Mouse (Mus musculus): Measurements from ENCODE around the gene Vps41. TPM values are rescaled to one million over a fixed set of nuclear protein-coding genes. Genes with fewer than 3 reads are reported as not detected.
A peak's percentile ranks its signal among the peaks of the same experiment; 100 is the strongest.

Vps41 gene
- 121 and 126 TPM in 2 replicates for polyA plus RNA-seq (2015; fragmentation: Nextera tagmentation; extraction: Ambion mirVana)

DNA sequence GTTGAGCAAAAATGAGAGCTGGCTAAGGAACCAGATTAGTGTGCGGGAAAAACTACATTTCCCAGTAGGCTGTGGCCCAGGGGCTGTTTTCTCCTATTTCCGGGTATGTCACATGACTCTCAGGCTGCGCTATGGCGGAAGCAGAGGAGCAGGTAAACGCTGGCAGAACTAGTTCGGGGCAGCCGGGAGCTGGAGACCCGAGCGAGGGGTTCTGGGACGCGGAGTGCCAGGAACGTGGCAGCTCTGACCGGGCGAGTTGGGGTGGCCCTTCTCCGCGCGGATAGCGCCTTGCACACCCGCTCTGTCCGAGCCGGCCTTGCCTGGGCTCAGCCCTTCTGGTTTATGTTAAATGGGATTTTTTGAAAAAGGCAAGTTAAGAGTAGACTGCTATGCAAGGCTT lies at the start of gene Vps41:
Vps41 (plus strand) TSS at position 102 of the 400 bp plus-strand sequence.
- peak within 1 kb of the TSS; percentile 76 for H3K4me3 ChIP-seq
- H3K4me2 ChIP-seq (replicated peaks) = peak within 1 kb of the TSS; percentile 52
- H3K27ac ChIP-seq (replicated peaks) = peak within 1 kb of the TSS; percentile 66
- 1% methylated on average over 21 of the region's 21 CpGs for WGBS
- no peaks in the 10 kb centered on the region for H3K27me3 ChIP-seq
- peaks cover 10% of the 10 kb centered on the region for H3K4me1 ChIP-seq
- no peaks in the 10 kb centered on the region for H3K36me3 ChIP-seq
- peak; percentile 100 for ATAC-seq (replicated peaks)
- H3K9ac ChIP-seq (replicated peaks) = peak within 1 kb of the TSS; percentile 91
- no peaks in the 10 kb centered on the region for H3K9me3 ChIP-seq

DNA sequence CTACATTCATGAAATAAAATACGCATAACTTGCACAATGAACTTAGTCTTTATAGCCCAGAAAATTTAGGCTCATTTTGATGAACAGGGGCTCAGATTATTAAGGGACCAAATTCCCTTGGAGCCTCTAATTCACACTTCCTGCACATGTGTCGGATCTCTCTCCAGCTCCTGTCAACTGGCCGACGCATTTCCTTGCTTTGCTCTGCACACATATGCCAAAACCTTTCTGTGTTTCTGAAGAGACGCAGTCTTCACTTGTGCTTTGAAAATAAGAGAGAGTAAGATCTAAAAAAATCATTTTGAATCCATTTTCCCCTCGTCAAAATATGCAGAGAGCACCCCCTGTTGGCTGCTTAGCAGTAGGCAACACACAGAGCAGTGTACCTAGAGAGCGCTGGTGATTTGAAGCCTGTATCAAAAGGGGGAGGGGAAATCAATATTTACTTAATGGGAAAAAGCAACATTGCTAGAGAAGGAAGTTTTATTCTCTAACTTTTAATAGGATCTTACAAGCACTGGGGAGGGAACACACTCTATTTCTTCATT lies 18.5 kb upstream of the Vps41 start:
- ATAC-seq (replicated peaks) = peak; percentile 89
- Histone ChIP-seq H3K9ac (replicated peaks) (no peak overlapping the region), H3K27ac (replicated peaks) (no peak overlapping the region), H3K27me3 (no peaks in the 10 kb centered on the region), H3K4me1 (no peaks in the 10 kb centered on the region), H3K4me3 (no peak overlapping the region), H3K9me3 (no peaks in the 10 kb centered on the region), H3K36me3 (no peaks in the 10 kb centered on the region), H3K4me2 (replicated peaks) (no peak overlapping the region)
- WGBS = 40% methylated on average over 7 of the region's 7 CpGs

DNA sequence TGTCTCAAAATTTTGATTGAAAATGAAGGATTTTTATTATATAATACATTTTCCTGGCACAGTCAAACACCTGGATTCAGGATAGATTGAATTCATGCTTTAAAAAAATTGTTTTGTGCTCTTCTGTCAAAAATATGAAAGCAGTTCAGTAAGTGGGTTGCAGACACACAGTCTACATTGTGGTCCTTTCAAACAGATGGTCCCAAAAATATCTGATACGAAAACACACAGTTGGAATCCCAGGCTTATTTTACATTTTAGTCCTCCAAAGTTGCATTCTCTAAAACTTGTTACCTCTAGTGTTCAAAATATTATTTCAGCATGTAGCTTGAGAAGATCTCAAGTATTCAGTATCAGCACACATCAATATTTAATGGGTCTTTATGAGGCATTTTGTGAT lies 5.4 kb upstream of the Vps41 start:
- H3K9ac ChIP-seq (replicated peaks) = no peak overlapping the region
- H3K27ac ChIP-seq (replicated peaks) = no peak overlapping the region
- no peak overlapping the region for H3K4me3 ChIP-seq
- H3K27me3 ChIP-seq = no peaks in the 10 kb centered on the region
- no peak overlapping the region for H3K4me2 ChIP-seq (replicated peaks)
- no peaks in the 10 kb centered on the region for H3K36me3 ChIP-seq
- H3K9me3 ChIP-seq = no peaks in the 10 kb centered on the region
- ATAC-seq (replicated peaks) = no peak
- WGBS = 90% methylated on average over 1 of the region's 1 CpGs
- H3K4me1 ChIP-seq = no peaks in the 10 kb centered on the region

DNA sequence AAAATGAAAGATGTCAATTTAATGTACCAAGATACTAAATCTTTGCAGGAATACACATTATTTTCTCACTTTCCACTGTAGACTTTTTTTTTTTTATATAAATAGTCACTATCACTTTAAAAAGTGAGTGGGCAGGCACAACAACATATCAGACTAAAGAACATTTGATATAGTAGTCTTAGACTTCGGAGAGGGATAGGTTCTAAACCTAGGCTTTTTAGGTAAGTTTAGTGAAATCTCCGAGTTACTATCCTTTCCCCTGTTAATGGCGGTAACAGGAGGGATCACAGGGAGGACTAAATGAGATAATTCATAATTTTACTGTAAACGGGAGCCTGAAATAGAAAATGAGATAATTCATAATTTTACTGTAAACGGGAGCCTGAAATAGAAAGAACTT lies 379 bp upstream of the Vps41 start:
- Histone ChIP-seq H3K36me3 (no peaks in the 10 kb centered on the region), H3K4me3 (peak overlapping the region; percentile 76), H3K27me3 (no peaks in the 10 kb centered on the region), H3K4me2 (replicated peaks) (peak overlapping the region; percentile 26), H3K9ac (replicated peaks) (no peak overlapping the region), H3K4me1 (peaks cover 10% of the 10 kb centered on the region), H3K9me3 (no peaks in the 10 kb centered on the region), H3K27ac (replicated peaks) (no peak overlapping the region)
- peak; percentile 53 for ATAC-seq (replicated peaks)
- WGBS = 50% methylated on average over 5 of the region's 5 CpGs

DNA sequence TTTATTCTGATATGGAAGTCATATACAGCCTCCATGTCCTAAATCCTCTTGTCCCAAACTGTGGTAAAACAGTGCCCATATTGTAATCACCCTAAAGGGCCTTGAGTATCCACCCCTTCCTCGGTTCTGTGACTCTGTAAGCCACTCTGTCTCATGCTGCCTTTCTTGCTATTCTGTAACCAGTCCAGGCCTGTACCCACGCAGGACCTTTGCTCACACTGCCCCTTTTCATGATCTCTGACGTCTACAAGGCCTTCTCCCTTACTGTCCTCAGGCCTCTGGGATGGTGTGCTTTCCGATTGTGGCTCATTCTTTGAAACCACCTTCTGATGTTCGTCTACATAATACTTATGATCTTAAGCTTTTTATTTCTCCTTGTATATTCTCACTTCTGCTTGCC lies 1.4 kb downstream of the Vps41 start:
- ATAC-seq (replicated peaks) = no peak
- Histone ChIP-seq H3K4me2 (replicated peaks) (no peak overlapping the region), H3K27ac (replicated peaks) (no peak overlapping the region), H3K9ac (replicated peaks) (no peak overlapping the region), H3K27me3 (no peaks in the 10 kb centered on the region), H3K36me3 (0 out of 2 replicates have a peak, but pooled peaks cover 3% of the 10 kb centered on the region), H3K4me1 (peaks cover 10% of the 10 kb centered on the region), H3K4me3 (no peak overlapping the region), H3K9me3 (no peaks in the 10 kb centered on the region)
- WGBS = 77% methylated on average over 5 of the region's 5 CpGs

DNA sequence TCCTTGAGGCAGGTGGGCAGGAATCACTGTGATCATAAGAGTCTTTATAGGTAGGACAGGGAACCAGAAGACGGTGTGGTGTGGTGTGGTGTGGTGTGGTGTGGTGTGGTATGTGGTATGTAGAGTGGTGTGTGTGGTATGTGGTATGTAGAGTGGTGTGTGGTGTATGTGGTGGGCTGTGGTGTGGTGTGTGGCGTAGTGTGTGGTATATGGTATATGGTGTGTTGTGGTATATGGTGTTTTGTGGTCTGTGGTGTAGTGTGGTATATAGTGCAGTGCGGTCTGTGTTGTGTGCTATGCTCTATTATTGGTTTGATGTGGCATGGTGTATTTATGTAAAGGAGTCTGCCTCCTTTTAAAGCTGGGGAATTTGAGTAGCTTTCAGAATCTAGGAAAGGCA lies 13.6 kb downstream of the Vps41 start:
- Histone ChIP-seq H3K4me3 (no peak overlapping the region), H3K27me3 (no peaks in the 10 kb centered on the region), H3K4me1 (no peaks in the 10 kb centered on the region), H3K9ac (replicated peaks) (no peak overlapping the region), H3K4me2 (replicated peaks) (no peak overlapping the region), H3K9me3 (no peaks in the 10 kb centered on the region), H3K36me3 (peaks cover 16% of the 10 kb centered on the region), H3K27ac (replicated peaks) (no peak overlapping the region)
- 100% methylated on average over 3 of the region's 3 CpGs for WGBS
- no peak; the same call in 1 of the 2 replicates for ATAC-seq (replicated peaks)

DNA sequence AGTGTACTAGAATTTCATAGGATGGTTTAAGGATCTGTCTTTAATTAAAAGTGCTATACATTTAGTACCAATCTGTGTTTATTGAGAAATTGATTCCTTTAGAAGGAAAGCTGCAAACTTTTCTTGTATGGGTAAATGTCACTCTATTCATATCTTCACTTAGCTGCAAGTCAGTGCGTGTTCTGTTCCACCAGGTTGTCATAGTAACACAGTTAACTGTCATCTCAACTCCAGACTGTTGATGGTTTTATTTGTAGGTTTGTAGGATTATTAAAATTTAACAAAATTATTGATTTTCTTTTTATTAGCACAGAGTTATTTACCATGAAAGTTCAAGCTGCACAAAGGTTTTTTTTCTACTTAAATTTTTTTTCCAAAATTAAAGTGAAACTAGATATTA lies 19.5 kb downstream of the Vps41 start:
- Histone ChIP-seq H3K4me1 (no peaks in the 10 kb centered on the region), H3K9ac (replicated peaks) (no peak overlapping the region), H3K4me2 (replicated peaks) (no peak overlapping the region), H3K9me3 (no peaks in the 10 kb centered on the region), H3K27me3 (no peaks in the 10 kb centered on the region), H3K36me3 (peaks cover 22% of the 10 kb centered on the region), H3K4me3 (no peak overlapping the region), H3K27ac (replicated peaks) (no peak overlapping the region)
- WGBS = 53% methylated on average over 1 of the region's 1 CpGs
- no peak for ATAC-seq (replicated peaks)

DNA sequence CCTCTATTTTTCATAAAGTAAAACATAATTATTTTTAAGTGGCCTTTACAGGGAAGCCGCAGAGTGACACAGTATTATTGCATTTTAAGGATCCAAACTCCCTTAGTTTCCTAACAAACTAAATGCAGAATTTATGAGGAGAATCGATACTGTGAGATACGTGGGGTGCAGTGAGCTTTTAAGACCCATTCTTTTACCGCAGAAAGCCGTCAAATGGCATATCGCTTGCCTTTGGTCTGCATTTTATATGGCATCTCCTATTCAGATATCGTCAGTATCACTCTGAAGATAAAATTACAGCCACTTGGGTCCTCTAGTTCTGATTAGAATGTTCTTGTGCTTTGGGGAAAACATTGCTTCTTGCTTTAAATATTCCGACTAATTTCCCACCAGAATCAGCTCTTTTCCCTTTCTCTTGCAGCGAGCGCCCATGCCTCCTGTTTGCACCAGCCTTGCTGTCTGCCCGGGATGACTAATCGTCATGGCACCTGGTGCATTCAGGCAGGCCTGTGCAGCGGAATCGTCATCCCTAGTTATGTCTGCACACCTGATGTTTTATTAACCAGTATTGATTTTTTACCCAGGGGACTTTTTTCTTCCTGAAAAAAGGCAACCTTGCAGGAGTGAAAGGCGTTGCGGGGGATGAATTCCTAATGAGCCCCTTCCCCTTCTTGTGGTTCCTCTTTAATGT lies 26.6 kb downstream of the Vps41 start:
- WGBS = 76% methylated on average over 16 of the region's 16 CpGs
- no peaks in the 10 kb centered on the region for H3K4me1 ChIP-seq
- H3K9me3 ChIP-seq = no peaks in the 10 kb centered on the region
- H3K27me3 ChIP-seq = no peaks in the 10 kb centered on the region
- 0 out of 2 replicates have a peak, but pooled peaks have one; percentile 64 for ATAC-seq (replicated peaks)
- H3K27ac ChIP-seq (replicated peaks) = peak overlapping the region; percentile 45
- H3K4me2 ChIP-seq (replicated peaks) = 0 out of 2 replicates have a peak overlapping the region, but pooled peaks have one; percentile 3
- peaks cover 29% of the 10 kb centered on the region for H3K36me3 ChIP-seq
- no peak overlapping the region for H3K4me3 ChIP-seq
- no peak overlapping the region for H3K9ac ChIP-seq (replicated peaks)

DNA sequence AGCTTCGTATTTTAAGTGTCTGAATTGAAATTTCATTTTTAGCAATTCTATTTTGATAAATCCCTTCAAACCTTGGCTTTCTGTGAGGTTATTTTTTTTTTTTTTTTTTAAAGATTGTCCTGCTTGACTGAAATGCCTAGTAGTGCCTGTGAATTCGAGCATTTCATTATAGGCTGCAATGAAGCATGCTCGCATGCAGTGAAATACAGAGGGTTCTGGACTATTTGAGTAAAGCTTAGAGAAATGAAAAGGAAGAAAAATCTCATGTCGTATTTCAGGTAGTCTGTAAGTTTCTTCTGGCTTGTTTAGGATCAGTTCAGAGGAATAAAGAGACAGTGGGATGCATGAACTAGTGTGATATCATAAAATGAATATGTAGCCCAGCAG lies 27.2 kb downstream of the Vps41 start:
- no peak overlapping the region for H3K9ac ChIP-seq (replicated peaks)
- peaks cover 28% of the 10 kb centered on the region for H3K36me3 ChIP-seq
- H3K9me3 ChIP-seq = no peaks in the 10 kb centered on the region
- no peaks in the 10 kb centered on the region for H3K4me1 ChIP-seq
- no peak overlapping the region for H3K4me2 ChIP-seq (replicated peaks)
- H3K27me3 ChIP-seq = no peaks in the 10 kb centered on the region
- ATAC-seq (replicated peaks) = no peak
- H3K4me3 ChIP-seq = no peak overlapping the region
- peak overlapping the region; percentile 45 for H3K27ac ChIP-seq (replicated peaks)
- 67% methylated on average over 4 of the region's 4 CpGs for WGBS

DNA sequence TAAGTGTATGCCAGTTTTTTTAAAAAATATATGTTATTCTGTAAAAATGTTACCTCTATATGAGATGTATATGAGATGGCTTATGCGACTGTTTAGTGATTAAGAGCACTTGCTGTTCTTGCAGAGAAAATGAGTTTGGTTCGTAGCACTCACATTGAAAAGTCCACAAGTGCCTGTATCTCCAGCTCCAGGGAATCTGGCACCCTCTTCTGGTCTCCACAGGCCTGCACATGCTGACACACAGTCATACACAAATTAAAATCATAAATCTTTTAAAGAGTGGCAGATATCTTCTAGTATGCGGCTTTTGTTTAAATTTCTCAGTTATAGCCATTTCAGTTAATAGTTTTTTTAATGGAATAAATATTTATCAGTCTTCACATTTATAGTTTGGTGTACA lies 40.9 kb downstream of the Vps41 start:
- no peaks in the 10 kb centered on the region for H3K36me3 ChIP-seq
- WGBS = 82% methylated on average over 3 of the region's 3 CpGs
- H3K4me3 ChIP-seq = no peak overlapping the region
- no peak overlapping the region for H3K9ac ChIP-seq (replicated peaks)
- H3K9me3 ChIP-seq = no peaks in the 10 kb centered on the region
- no peak overlapping the region for H3K4me2 ChIP-seq (replicated peaks)
- no peaks in the 10 kb centered on the region for H3K27me3 ChIP-seq
- no peak overlapping the region for H3K27ac ChIP-seq (replicated peaks)
- H3K4me1 ChIP-seq = no peaks in the 10 kb centered on the region
- no peak for ATAC-seq (replicated peaks)

DNA sequence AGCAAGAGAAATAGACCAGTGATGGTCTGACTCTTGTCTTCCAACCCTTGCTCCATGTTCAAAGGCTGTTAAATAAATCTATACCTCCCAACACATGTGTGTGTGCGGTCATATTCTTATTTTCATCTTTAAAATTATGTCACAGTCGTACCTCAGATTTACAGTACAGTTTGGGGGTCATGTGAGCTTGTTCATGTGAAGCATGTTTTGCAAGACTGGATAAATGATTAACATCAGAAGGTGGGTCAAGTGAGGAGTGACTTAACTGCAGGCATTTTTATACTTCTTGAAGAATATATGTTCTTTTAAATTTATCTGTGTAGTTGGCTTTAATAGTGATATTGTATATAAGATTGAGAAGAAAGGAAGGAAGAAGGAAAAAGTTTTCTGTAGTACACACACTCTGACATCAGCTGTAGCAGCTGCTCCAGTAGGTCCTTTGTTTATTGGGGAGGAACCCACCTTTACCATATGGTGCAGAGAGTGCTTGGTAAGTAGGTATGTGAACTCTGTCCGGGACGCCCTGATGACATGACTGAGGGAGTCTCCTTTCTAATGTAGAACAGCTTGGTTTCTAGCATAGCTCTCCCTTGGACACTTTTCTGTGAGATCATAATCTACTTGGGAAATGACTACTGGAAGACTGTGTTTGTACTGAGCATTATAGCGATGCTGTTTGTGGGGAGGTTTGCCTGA lies 42.4 kb downstream of the Vps41 start:
- no peak overlapping the region for H3K4me2 ChIP-seq (replicated peaks)
- no peaks in the 10 kb centered on the region for H3K4me1 ChIP-seq
- no peaks in the 10 kb centered on the region for H3K27me3 ChIP-seq
- 90% methylated on average over 5 of the region's 5 CpGs for WGBS
- H3K36me3 ChIP-seq = no peaks in the 10 kb centered on the region
- no peaks in the 10 kb centered on the region for H3K9me3 ChIP-seq
- no peak overlapping the region for H3K9ac ChIP-seq (replicated peaks)
- H3K4me3 ChIP-seq = no peak overlapping the region
- no peak for ATAC-seq (replicated peaks)
- H3K27ac ChIP-seq (replicated peaks) = no peak overlapping the region

DNA sequence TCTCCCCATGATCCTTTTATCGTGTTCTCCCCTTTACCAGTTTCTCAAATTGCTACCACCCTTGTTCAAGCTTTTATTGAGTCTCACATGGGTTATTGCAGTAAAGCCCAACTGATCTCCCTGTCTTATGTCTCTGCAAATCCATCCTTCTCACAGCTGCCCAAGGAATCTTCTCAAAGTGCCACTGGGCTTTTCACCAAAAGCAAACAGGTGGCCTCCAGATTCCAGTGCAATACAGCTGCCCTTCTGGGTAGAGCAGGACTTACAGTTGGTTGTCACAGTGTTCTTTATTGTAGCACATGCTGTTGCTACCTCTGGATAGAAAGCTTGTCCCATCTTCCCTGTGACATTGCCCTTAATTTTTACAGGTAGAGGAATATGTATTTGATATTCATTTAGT lies 44.4 kb downstream of the Vps41 start:
- Histone ChIP-seq H3K36me3 (no peaks in the 10 kb centered on the region), H3K4me2 (replicated peaks) (no peak overlapping the region), H3K9me3 (no peaks in the 10 kb centered on the region), H3K4me1 (no peaks in the 10 kb centered on the region), H3K4me3 (no peak overlapping the region), H3K9ac (replicated peaks) (no peak overlapping the region), H3K27me3 (no peaks in the 10 kb centered on the region), H3K27ac (replicated peaks) (no peak overlapping the region)
- WGBS = 53% methylated on average over 1 of the region's 1 CpGs
- ATAC-seq (replicated peaks) = no peak
